8 mouse cellular contexts compared by ENCODE assay signal in genomic region chr9:60687891-60688324, GRCm38 (mm10). TPM values are rescaled to one million over a fixed set of nuclear protein-coding genes. Genes with fewer than 3 reads are reported as not detected.
DNase-seq lines count a peak whose midpoint lies in the region; ATAC-seq and TF ChIP-seq lines count a peak whose summit lies in the region.

Lrrc49 (minus strand) TSS chr9:60688158.

- DNase-seq in brain, adult 2 months (ENCODE audit: low read depth, low spot score), result peak; percentile 98
- DNase-seq in fat pad, adult 2 months (ENCODE audit: extremely low read depth, low read depth, low spot score), result peak; percentile 23
- peak; percentile 95 for DNase-seq in kidney, postnatal 10 days
- DNase-seq in natural killer cell, adult 2 months (ENCODE audit: low spot score in 2 of 2), result peak; percentile 70 to 71

- H3K9ac ChIP-seq in heart, embryonic 13.5 days, result peak within 1 kb of the TSS; percentile 78
- H3K9ac ChIP-seq in liver, embryonic 12.5 days, result peak within 1 kb of the TSS; percentile 60
- peak within 1 kb of the TSS; percentile 17; the same call in 1 of the 2 replicates for H3K9ac ChIP-seq in stomach, embryonic 15.5 days

- peak; percentile 81 for ATAC-seq in heart, embryonic 13.5 days (ENCODE audit: extremely low read depth, insufficient number of reproducible peaks, low FRiP score, low TSS enrichment)
- ATAC-seq in liver, embryonic 12.5 days, result peak; percentile 74
- peak; percentile 91 for ATAC-seq in stomach, embryonic 15.5 days (ENCODE audit: insufficient read depth, low FRiP score, low read depth)

- peak within 1 kb of the TSS; percentile 60 for H3ac ChIP-seq in C2C12 (ENCODE audit: control insufficient read depth, insufficient read length, low read depth)

- H3K9me3 ChIP-seq in heart, embryonic 13.5 days, result no peaks in the 10 kb centered on the region
- H3K9me3 ChIP-seq in liver, embryonic 12.5 days (replicated peaks), result no peaks in the 10 kb centered on the region
- H3K9me3 ChIP-seq in stomach, embryonic 15.5 days, result no peaks in the 10 kb centered on the region

- peak within 1 kb of the TSS; percentile 71 for H3K27ac ChIP-seq in heart, embryonic 13.5 days (replicated peaks)
- H3K27ac ChIP-seq in liver, embryonic 12.5 days, result 0 out of 2 replicates have a peak within 1 kb of the TSS, but pooled peaks have one; percentile 30
- H3K27ac ChIP-seq in stomach, embryonic 15.5 days, result peak within 1 kb of the TSS; percentile 76

- no peak for TF ChIP-seq CTCF in C2C12 (IDR thresholded peaks at IDR 0.05; ENCODE audit: control insufficient read depth, insufficient read depth, insufficient read length)

- H3K4me2 ChIP-seq in heart, embryonic 13.5 days, result peak within 1 kb of the TSS; percentile 79
- peak within 1 kb of the TSS; percentile 71 for H3K4me2 ChIP-seq in liver, embryonic 12.5 days
- peak within 1 kb of the TSS; percentile 64 for H3K4me2 ChIP-seq in stomach, embryonic 15.5 days

- no peaks in the 10 kb centered on the region for H3K27me3 ChIP-seq in C2C12 (ENCODE audit: control insufficient read depth, insufficient read depth, insufficient read length)
- no peaks in the 10 kb centered on the region for H3K27me3 ChIP-seq in heart, embryonic 13.5 days (replicated peaks)
- H3K27me3 ChIP-seq in liver, embryonic 12.5 days (replicated peaks), result no peaks in the 10 kb centered on the region
- H3K27me3 ChIP-seq in stomach, embryonic 15.5 days (replicated peaks), result no peaks in the 10 kb centered on the region

- H3K36me3 ChIP-seq in C2C12 (ENCODE audit: control insufficient read depth, insufficient read depth), result peaks cover 6% of the 10 kb centered on the region
- H3K36me3 ChIP-seq in heart, embryonic 13.5 days, result peaks cover 9% of the 10 kb centered on the region
- no peaks in the 10 kb centered on the region for H3K36me3 ChIP-seq in liver, embryonic 12.5 days
- no peaks in the 10 kb centered on the region for H3K36me3 ChIP-seq in stomach, embryonic 15.5 days

- H3K79me3 ChIP-seq in C2C12 (ENCODE audit: low read depth), result no peaks in the 10 kb centered on the region

- H3K79me2 ChIP-seq in C2C12 (ENCODE audit: control insufficient read depth, insufficient read depth), result no peaks in the 10 kb centered on the region

- H3K4me3 ChIP-seq in C2C12 (ENCODE audit: insufficient read depth, poor library complexity, severe bottlenecking), result peak within 1 kb of the TSS; percentile 66
- peak within 1 kb of the TSS; percentile 77 for H3K4me3 ChIP-seq in heart, embryonic 13.5 days
- H3K4me3 ChIP-seq in liver, embryonic 12.5 days, result peak within 1 kb of the TSS; percentile 61
- H3K4me3 ChIP-seq in stomach, embryonic 15.5 days (replicated peaks), result peak within 1 kb of the TSS; percentile 63

- under 1% methylated on average over 21 of the region's 21 CpGs for WGBS in heart, embryonic 13.5 days
- WGBS in liver, embryonic 12.5 days (ENCODE audit: insufficient replicate concordance), result 0% methylated on average over 21 of the region's 21 CpGs
- WGBS in stomach, embryonic 15.5 days, result under 1% methylated on average over 21 of the region's 21 CpGs

- H3K4me1 ChIP-seq in heart, embryonic 13.5 days, result peaks cover 11% of the 10 kb centered on the region
- peaks cover 9% of the 10 kb centered on the region; the same call in 1 of the 2 replicates for H3K4me1 ChIP-seq in liver, embryonic 12.5 days
- H3K4me1 ChIP-seq in stomach, embryonic 15.5 days, result 0 out of 2 replicates have a peak, but pooled peaks cover 5% of the 10 kb centered on the region

TF ChIP-seq in C2C12, 6 proteins besides CTCF, POLR2A, EP300 and RAD21:
- TF ChIP-seq FOSL1 (IDR thresholded peaks at IDR 0.05; ENCODE audit: insufficient read depth, low read length, poor library complexity, severe bottlenecking), result no peak
- TF ChIP-seq MYOD1 (IDR thresholded peaks at IDR 0.05; ENCODE audit: control insufficient read depth, insufficient read length, low read depth), result no peak

RNA-seq across cellular contexts. Expression of gene Lrrc49, which starts in this region (rescaled TPM):
- polyA plus RNA-seq in C2C12 (2012; fragmentation: generic; extraction: Trizol), result 5.9 TPM
- 8.2 and 8.9 TPM in 2 replicates for polyA plus RNA-seq in heart, embryonic 13.5 days (2015; fragmentation: Nextera tagmentation; extraction: Ambion mirVana)
- polyA plus RNA-seq in liver, embryonic 12.5 days (2016; fragmentation: Nextera tagmentation; extraction: Ambion mirVana), result 1.7 and 2.0 TPM in 2 replicates
- polyA plus RNA-seq in stomach, embryonic 15.5 days (2015; fragmentation: Nextera tagmentation; extraction: Ambion mirVana), result 14.3 and 15.7 TPM in 2 replicates

Comparison
In these comparisons a context has a peak if more than half of its experiments do, and no peak if none do; other contexts are left out.
1. Peak in every context shown above with its lines: DNase-seq, ATAC-seq, H3K4me3 ChIP-seq and H3K27ac ChIP-seq.
2. DNase-seq: peak in every context shown above with its lines; median percentile 98 in brain, adult 2 months; 95 in kidney, postnatal 10 days; 70 in natural killer cell, adult 2 months; 23 in fat pad, adult 2 months.
3. H3K9ac ChIP-seq: peak in every context shown above with its lines; median percentile 78 in heart, embryonic 13.5 days; 60 in liver, embryonic 12.5 days; 17 in stomach, embryonic 15.5 days.